Mouse (Mus musculus): ENCODE measurements around the gene Krt34. TPM values are rescaled to one million over a fixed set of nuclear protein-coding genes. Genes with fewer than 3 reads are reported as not detected.

Krt34 gene
- not detected in 2 replicates for polyA plus RNA-seq (2012; rRNA removed)

DNA sequence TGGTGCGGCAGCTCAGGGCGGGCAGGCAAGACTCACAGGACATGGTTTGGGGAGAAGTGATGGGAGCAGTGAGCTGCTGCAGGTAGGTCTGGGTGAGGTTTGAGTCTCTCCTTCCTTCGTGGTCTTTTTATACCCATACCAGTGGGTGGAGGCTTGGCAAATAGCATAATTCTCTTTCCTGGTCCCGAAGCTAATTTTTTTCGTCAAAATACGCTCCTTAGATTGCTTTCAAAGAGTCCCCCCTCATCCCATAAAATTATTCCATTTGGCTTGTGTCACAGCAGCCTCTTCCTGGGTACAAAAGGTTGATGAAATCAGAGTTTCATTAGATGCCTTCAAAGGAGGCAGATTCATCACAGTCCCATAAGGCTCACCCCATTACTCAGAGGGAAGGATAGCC lies at the start of gene Krt34:
TSS of gene Krt34 (minus strand) at position 101 of the 400 bp plus-strand sequence.
- TF ChIP-seq POLR2A (IDR thresholded peaks at IDR 0.05; ENCODE audit: borderline replicate concordance, extremely low read depth, insufficient read depth, insufficient read length, poor library complexity, severe bottlenecking) (no peak), CTCF (IDR thresholded peaks at IDR 0.05; ENCODE audit: borderline replicate concordance, extremely low read depth, insufficient read depth, insufficient read length) (no peak)
- no peak for DNase-seq (ENCODE audit: low read depth)

DNA sequence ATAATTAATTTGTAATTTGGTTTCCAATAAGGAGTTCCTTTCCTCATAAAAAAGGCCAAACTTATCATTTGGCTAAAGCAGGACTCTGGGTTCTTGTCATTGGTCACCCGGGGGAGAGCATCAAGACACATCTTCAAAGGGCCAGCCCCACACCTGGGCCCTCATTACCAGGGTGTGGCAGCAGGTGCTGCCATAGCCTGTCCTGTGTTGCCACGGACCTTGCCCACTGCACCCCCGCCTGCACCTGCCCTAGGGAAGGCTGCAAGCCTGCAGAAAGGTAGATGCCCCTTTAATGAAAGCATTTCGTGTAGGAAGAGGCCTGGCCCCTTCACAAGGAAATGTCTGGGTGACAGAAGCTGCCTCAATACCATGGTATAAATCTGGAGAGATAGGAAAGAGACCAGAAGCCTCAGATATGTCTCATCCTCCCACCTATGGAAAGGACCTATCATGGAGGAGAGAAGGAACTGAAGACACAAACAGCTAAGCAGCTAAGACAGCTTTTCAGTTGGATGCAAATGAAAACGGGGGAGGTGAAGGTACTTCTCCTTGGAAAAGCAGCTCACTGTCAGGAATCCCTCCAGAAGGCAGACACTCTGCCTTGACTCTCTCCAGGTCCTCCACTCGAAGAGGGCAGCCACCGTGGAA lies 47.1 kb upstream of the Krt34 start:
- TF ChIP-seq CTCF (IDR thresholded peaks at IDR 0.05; ENCODE audit: borderline replicate concordance, extremely low read depth, insufficient read depth, insufficient read length) (no peak), POLR2A (IDR thresholded peaks at IDR 0.05; ENCODE audit: borderline replicate concordance, extremely low read depth, insufficient read depth, insufficient read length, poor library complexity, severe bottlenecking) (no peak)
- DNase-seq (ENCODE audit: low read depth), result no peak

DNA sequence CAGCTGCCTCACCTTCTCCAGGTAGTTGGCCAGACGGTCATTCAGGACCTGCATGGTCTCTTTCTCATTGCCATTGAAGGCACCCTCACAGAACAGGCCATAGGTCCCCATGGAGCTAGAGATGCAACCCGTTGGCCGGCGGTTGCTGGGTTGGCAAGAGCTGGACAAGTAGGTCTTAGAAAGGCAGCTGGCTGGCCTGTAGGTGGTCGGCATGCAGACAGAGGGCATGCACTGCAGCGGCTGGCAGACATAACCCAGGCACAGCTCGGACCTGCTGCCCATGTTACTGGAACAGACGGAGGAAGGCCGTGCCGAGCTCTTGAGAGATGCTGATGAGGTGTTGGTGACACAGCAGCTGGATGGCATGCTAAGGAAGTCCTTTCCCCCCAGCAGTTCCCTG lies 46.5 kb upstream of the Krt34 start, which contains the start of gene Krt32:
TSS of gene Krt32 (minus strand) at position 366 of the 400 bp plus-strand sequence.
- TF ChIP-seq CTCF (IDR thresholded peaks at IDR 0.05; ENCODE audit: borderline replicate concordance, extremely low read depth, insufficient read depth, insufficient read length) (no peak), POLR2A (IDR thresholded peaks at IDR 0.05; ENCODE audit: borderline replicate concordance, extremely low read depth, insufficient read depth, insufficient read length, poor library complexity, severe bottlenecking) (no peak)
- no peak for DNase-seq (ENCODE audit: low read depth)

DNA sequence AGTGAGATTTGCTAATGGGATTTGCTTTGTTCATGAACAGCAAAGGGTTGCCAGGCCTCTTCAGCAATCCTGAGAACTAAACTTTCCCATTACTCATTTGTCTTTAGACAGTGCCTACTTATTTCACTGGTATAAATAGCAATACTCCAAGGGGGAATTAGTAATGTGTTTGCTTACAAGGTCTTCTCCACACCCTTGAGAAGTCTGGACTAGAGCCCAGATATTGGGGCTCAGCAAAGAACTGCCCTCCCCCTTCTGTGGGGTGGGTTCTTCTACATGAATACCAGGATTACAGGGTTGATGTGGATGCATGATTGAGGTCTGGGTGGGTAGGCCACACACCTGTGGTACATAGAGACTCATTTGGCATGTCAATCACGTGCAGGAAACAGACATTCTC lies 32.5 kb upstream of the Krt34 start:
- TF ChIP-seq POLR2A (IDR thresholded peaks at IDR 0.05; ENCODE audit: borderline replicate concordance, extremely low read depth, insufficient read depth, insufficient read length, poor library complexity, severe bottlenecking), result no peak
- no peak for TF ChIP-seq CTCF (IDR thresholded peaks at IDR 0.05; ENCODE audit: borderline replicate concordance, extremely low read depth, insufficient read depth, insufficient read length)
- peak; percentile 5 for DNase-seq (ENCODE audit: low read depth)

DNA sequence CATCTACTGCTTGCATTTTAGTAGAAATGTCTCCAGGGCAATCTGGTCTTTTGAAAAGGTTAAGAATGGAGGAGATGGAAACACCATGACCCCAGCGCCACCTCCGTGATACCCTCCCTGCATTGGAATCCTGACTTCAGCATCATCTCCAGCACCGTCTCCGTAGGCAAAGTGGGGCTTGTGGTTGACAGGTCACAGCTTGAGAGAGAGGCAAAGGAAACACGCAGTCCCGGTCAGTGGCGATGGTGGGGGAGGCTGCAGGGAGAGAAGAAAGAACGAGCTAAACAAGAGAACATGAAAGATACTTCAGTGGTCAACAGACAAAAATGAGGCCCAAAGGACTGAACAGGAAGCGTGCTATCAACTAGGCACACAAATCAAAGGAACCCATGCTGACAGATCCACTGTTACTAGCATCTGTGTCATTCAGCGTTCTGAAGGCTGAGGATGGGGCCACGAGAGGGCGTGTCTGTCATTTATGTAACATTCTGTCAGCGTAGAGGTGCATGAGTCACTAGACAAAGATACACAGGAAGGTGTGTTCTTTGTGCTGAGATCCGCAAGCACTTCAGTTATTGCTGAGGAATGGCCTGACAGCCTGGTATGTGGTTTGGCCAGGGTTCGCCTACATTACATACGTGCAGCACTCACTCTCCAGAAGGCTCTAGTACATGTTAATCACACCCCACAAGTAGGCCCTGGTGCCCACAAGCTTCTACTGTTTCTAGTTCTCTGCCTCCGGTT lies 26.1 kb upstream of the Krt34 start:
- no peak for DNase-seq (ENCODE audit: low read depth)
- no peak for TF ChIP-seq CTCF (IDR thresholded peaks at IDR 0.05; ENCODE audit: borderline replicate concordance, extremely low read depth, insufficient read depth, insufficient read length)
- no peak for TF ChIP-seq POLR2A (IDR thresholded peaks at IDR 0.05; ENCODE audit: borderline replicate concordance, extremely low read depth, insufficient read depth, insufficient read length, poor library complexity, severe bottlenecking)

DNA sequence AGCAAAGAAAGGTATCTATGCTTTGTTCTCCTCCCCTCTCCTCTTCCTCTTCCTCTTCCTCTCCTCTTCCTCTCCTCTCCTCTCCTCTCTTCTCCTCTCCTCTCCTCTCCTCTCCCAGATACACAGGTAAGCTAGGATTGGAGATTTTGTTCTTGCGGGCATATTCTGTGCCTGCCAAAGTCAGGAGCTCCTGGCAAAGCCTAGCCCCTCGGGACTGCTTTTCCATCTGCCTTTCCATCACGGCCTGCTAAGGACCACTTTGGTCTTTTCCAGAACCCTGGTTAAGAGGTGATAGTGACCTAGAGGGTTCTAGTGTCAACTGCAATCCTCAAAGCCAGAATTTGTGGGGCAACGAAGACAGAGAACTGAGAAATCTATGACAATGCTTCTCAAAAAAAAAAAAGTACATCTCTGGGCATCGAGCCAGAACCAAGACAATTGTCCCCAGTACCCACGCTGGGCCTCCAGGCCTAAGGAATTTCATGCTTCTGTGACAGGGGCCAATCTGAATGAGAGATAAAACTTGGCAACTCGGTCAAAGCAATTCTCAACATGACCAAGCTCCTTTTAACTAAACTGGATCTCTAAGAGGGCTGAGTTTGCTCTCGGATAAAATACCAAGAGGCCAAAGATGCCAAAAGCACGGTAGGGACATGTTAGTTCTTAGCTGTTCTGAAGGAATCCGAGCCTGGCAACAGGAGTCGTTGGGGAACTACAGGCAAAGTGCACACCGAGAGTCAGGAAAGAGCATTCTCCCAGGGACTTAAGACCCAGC lies 25.1 kb upstream of the Krt34 start:
- TF ChIP-seq CTCF (IDR thresholded peaks at IDR 0.05; ENCODE audit: borderline replicate concordance, extremely low read depth, insufficient read depth, insufficient read length) (no peak), POLR2A (IDR thresholded peaks at IDR 0.05; ENCODE audit: borderline replicate concordance, extremely low read depth, insufficient read depth, insufficient read length, poor library complexity, severe bottlenecking) (no peak)
- DNase-seq (ENCODE audit: low read depth), result peak; percentile 43

DNA sequence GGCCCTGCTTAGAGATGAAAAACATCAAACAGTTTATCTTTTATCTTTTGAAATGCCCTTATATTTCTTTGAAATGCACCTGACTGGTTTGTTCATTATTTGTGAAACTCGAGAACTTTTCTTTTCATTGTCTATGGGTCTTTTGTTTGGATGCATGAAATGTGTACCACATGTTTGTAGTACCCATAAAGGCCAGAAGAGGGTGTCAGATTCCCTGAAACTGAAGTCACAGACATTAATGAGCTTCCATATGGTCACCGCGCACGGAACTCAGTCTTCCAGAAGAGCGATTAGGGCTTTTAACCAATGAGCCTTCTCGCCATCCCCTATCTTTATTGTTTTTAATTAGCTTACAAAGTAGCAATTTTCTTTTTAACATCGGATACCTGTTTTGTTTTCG lies 17.5 kb upstream of the Krt34 start:
- DNase-seq (ENCODE audit: low read depth), result peak; percentile 23
- peak; percentile 17; the same call in 1 of the 2 replicates for TF ChIP-seq CTCF (IDR thresholded peaks at IDR 0.05; ENCODE audit: borderline replicate concordance, extremely low read depth, insufficient read depth, insufficient read length)
- no peak for TF ChIP-seq POLR2A (IDR thresholded peaks at IDR 0.05; ENCODE audit: borderline replicate concordance, extremely low read depth, insufficient read depth, insufficient read length, poor library complexity, severe bottlenecking)

DNA sequence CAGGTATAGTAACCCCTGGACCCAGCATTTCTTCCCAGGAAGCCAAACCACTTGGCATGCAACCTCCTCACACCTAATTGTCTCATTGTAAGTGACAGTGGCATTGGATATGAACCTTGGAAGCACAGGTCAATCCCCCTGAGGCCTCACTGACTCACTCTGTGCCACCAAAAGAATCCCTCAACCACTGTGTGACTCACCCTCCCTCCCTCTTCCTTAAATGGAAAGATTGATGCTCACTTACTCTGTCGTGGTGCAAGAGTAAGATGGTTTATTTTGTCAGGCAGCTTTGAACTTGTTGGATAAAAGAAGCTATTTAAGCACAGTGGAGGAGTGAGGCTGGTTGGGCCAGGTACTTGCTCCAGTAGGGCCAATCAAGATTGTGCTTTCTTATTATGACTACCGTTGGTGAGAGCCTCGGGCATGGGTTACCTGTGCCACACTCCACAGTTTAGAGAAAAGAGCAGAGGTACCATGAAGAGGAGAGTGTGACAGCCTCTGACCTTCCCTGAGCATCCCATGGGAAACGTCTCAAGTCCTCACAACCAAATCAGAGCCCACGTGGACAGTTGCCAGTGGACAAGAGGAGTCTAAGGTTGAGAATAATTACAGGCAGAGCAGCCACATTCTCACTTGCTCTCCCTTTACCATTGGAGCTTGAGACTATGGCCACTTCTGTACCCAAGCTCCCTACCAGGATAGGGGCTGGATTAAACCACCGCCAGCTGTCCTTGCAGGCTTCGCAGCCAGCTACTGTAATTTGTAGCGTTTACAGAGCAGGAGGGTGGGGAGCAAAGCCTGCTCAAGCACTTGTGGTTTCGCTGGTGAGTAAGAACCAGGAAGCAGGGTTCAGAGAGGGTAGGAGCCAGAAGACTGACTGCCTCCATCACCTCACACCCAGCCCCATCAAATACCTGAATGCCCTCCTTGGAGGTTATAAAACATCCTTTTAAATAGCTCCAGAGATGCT lies 14.6 kb upstream of the Krt34 start:
- DNase-seq (ENCODE audit: low read depth), result no peak
- no peak for TF ChIP-seq POLR2A (IDR thresholded peaks at IDR 0.05; ENCODE audit: borderline replicate concordance, extremely low read depth, insufficient read depth, insufficient read length, poor library complexity, severe bottlenecking)
- no peak for TF ChIP-seq CTCF (IDR thresholded peaks at IDR 0.05; ENCODE audit: borderline replicate concordance, extremely low read depth, insufficient read depth, insufficient read length)

DNA sequence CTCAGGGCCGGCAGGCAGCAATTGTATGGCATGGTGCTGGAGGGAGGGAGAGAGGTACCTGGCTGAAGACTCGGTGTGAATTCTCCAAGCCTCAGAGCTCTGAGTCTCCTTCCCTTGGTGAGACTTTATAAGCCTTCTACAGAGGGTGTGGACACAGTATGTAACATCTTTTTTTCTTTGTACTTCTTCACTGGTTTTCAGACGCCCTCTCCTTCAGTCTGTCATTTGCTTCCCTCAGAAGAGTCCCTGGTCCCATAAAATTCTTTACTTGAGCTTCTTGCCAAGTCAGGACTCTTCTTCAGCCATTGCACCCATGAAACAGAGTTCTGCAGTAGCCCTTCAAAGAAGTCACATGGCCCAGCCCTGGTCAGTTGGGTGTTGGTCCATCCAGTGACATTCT lies 9.1 kb upstream of the Krt34 start, which contains the start of gene Krt31:
TSS of gene Krt31 (minus strand) at position 101 of the 400 bp plus-strand sequence.
- TF ChIP-seq CTCF (IDR thresholded peaks at IDR 0.05; ENCODE audit: borderline replicate concordance, extremely low read depth, insufficient read depth, insufficient read length), result no peak
- TF ChIP-seq POLR2A (IDR thresholded peaks at IDR 0.05; ENCODE audit: borderline replicate concordance, extremely low read depth, insufficient read depth, insufficient read length, poor library complexity, severe bottlenecking), result no peak

DNA sequence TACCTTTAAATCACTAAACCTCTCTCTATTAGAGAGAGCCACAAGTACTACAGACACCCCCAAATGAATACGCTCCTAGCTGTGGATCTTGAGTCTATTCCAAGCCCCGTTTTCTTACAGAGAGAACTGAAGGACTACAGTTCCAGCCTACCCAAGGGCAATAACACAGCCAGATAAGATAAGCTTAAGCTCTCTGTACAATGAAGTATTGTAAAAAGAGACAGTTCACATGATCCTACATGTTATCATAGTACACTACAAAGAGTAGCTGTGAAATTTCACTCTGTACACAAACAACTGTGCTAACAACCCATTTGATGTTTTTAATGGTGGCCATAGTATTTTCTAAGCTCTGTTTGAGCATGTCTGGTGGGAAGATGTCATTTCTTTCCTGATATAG lies 5.8 kb upstream of the Krt34 start:
- TF ChIP-seq CTCF (IDR thresholded peaks at IDR 0.05; ENCODE audit: borderline replicate concordance, extremely low read depth, insufficient read depth, insufficient read length), result no peak
- TF ChIP-seq POLR2A (IDR thresholded peaks at IDR 0.05; ENCODE audit: borderline replicate concordance, extremely low read depth, insufficient read depth, insufficient read length, poor library complexity, severe bottlenecking), result no peak
- DNase-seq (ENCODE audit: low read depth), result no peak

More for the DNA sequence above, 9.1 kb upstream of the Krt34 start, which contains the start of gene Krt31:
- no peak for DNase-seq (ENCODE audit: low read depth)

All from brain, embryonic 14.5 days (tissue).